Mouse (Mus musculus): ENCODE data around the gene Sh3bp5l.
A peak's percentile ranks its signal among the peaks of the same experiment; 100 is the strongest.
"Not testable (repeated sequence)": the region's sequence is repeated elsewhere in the genome, so short reads cannot be mapped to it uniquely, and the experiment has no call there.

Sh3bp5l gene

DNA sequence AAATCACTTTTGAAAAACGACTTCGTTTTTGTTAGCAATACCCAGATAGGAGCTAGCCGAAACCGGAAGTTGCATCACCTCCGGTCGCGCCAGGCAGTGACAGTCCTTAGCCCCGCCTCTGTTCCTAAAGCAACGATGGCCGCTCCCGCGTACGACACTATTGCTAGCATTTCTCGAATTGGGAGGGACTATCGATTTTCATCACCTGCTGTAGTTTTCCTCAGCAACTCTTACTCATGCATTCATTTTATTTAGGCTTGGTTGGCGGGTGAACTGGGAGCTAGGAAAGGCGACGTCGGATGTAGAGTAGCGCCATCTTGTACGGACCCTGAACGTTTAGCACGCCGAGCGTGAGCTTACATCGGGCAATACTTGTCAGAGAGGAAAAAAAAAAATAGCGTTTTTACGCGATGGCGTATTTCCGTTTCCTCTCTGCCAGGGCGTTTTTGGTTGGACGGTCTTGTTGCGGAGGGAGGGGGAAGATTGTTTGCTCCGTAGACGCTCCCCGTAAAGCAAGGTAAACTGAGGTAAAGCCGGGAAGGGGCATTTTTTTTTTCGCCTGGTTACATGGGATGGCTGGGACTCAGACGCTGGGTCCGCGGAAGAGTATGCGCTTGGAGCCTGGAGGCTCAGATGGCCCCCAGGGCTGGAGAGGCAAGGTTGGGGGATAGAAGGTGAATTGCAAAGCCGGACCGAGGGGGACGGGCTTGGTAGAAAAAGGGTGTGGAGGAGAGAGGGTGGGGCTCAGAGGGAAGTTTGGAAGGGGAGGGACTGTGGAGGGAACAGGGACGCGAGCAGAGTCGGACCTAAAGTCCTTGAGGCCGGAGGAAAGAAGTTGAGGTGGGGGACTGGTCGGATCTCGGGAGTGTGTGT, at the start of gene Sh3bp5l, which contains the start of gene Zfp672:
Sh3bp5l (plus strand) TSS at position 449 of the 873 bp plus-strand sequence.
Zfp672 (minus strand) TSS at position 64 of the 873 bp plus-strand sequence.
- peak; percentile 76 for DNase-seq (ENCODE audit: low spot score)

DNA sequence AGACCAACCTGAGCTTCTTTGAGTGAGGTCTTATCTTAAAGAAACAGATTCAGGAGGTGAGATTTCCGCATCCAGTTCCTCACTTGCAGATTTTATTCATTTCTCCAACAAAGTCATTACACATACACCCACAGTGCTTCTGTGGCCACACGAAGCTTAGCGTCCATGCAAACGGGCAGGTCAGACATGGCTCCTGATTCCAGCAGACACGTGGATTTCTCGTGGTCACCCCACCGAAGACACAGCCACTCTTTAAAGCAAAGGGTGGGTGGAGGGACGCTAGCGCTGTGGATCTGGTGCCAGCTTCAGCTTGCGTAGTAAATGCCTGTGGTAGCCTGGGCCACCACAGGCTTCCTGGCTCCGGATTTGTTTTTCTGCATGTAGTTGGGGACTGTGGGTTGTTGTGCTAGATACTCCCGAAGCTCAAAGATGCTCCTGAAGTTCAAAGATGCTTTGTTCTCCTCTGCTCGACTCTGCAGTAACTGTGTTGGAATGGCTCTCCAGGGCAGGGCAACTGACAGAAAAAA, 48.5 kb upstream of the Sh3bp5l start:
- DNase-seq (ENCODE audit: low spot score) = no peak

- DNase-seq (ENCODE audit: low spot score) = no peak
Observed at GRCm38 (mm10) chr11:58282518-58282917, 48.0 kb upstream of the Sh3bp5l start.

DNA sequence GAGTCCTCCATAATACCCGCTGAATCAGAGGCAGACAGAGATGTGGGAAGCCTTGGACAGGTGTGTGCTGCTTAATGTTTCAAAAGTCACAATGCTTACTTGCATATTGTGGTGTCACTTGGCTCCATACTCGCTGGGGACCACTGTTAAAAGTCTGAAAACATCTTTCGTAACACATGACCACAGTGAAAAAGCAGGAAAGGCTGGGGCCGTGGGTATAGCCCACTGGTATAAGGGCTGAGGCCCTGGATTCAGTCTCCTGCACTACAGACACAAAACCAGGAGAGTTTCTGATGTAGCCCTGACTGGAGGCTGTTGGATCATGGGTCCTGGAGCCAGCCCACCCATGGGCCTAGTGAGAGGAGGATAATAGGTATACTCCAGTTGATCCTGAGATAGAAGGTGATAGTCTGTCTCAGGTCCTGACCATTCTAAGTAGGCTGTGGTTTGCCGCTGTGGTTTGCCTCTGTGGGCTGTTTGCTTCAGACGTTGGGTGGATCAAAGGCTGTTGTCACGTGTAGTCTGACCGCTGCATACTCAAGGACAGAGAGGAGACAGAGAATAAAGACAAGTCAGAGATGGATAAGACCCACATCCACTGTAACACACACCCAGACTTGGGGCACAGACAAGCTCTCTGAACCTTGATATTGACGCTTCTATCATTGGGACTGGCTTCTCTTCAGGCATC, 40.4 kb upstream of the Sh3bp5l start:
- DNase-seq (ENCODE audit: low spot score) = no peak

GRCm38 (mm10) chr11:58290812-58291211, 39.7 kb upstream of the Sh3bp5l start:
- no peak for DNase-seq (ENCODE audit: low spot score)

DNA sequence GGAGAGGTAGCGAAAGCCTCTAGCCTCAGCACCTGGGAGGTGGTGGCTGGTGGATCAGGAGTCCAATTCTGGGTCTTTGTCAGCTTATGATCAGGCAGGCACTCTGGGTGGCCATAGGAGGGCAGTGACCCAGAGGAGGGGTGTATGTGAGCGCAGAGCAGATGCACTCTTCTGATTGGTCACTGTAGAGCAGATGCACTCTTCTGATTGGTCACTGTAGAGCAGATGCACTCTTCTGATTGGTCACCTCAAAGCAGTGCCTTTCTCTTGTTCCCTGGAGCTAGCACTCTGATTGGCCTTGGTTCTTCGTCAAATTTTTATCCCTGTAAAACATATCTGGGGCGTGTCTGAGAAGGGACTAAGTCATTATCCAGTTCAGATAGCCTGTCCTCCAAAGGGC, 37.7 kb upstream of the Sh3bp5l start:
- DNase-seq (ENCODE audit: low spot score) = no peak

DNA sequence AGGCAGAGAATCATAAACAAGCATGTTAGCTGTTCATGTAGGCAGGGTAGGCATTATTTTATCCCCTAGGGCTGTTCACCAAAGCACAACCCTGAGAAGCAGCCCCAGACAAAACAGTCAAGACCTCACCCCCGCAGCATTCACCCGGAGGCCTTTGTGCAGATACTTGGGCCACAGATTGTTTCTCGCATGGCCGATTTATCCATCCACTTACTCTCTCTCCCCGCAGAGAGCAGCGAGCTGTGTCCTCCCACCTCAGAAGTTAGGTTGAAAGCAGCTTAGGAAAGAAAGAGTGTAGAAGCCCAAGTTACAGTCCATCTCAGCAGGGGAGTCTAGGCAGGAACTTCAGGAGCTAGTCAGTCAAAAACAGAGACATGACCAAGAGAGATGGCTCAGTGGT, 33.1 kb upstream of the Sh3bp5l start:
- no peak for DNase-seq (ENCODE audit: low spot score)

DNA sequence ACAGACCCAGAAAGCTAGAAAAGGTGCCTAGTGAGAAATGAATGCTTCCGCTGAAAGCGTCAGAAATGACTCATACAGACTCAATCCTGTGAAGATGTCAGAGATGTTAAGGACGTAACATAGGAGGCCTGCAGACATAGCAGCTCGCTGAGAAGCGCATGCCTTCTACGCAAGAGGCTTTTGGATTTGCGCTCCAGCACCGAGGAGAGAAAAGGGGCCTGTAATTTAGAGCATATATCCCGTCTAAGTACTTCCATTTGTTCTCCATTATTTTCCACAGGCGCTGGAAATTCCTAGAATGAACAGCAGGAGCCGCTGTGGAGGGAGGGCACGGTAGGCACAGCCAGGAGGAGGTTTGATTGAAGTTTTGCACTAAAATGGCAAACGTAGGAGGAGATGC, 29.5 kb upstream of the Sh3bp5l start:
- peak; percentile 43 for DNase-seq (ENCODE audit: low spot score)

DNA sequence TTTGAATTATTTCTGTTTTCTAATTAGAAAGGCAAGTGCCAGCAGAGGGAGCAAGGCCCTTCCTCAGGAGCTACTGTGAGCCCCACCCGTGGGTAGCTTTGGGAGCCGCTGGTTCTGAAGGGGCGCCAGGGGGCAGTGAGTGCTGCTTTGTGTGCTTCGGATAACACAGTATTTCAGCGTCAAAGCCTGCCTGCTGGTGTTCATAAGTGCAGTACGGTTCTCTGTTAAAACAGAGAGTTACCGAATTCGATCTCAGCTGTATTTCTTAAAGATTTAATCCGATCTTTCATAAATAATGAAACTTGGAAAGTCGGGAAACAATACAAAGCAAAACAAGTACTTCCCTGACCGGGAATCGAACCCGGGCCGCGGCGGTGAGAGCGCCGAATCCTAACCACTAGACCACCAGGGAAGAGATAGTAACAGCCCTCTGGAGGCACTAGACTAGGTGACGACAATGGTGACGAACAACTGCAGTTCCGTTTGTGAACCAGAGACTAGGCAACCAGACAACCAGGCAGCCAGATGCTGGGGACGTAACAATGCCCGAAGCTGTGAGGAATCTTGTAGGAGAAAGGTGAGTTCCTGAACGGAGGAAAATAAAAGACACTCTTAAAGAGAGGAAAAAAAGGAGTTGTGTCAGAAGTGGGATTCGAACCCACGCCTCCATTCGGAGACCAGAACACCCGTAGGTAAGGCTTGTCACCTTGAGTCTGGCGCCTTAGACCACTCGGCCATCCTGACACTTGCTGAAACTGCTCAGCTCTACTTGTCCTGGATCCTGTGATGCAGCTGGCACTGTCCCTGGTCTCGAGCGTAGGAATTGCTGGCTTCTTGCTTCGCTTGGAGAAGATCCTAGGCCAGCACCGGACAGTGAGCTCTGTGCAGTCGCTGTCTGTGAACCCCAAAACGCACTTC, 28.4 kb upstream of the Sh3bp5l start:
- DNase-seq (ENCODE audit: low spot score) = peak; percentile 100

GRCm38 (mm10) chr11:58302774-58303445, 27.6 kb upstream of the Sh3bp5l start:
- no peak for DNase-seq (ENCODE audit: low spot score)

DNA sequence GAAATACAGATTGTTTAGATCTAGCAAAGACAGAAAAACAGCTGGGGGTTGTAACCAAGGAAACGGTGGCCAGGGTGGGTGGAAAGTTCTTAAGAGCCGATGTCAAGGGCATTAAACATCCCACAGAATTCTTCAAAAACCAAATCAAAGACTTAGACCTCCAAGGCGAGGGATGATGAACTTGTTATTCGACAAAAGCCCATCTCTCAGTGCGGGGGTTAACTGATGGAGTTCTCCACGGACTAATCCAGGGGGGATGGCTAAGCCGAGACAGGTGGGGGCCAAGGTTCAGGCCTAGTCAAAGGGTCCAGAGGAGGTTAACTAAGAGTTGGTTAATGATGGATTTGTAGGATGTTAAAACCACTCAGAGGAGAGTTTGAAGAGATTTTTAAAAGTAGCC, 26.9 kb upstream of the Sh3bp5l start:
- DNase-seq (ENCODE audit: low spot score) = no peak

GRCm38 (mm10) chr11:58305299-58305698, 25.2 kb upstream of the Sh3bp5l start:
- not testable (repeated sequence) for DNase-seq (ENCODE audit: low spot score)

- peak; percentile 70 for DNase-seq (ENCODE audit: low spot score)
Observed at GRCm38 (mm10) chr11:58306860-58307308, 23.6 kb upstream of the Sh3bp5l start, which contains the start of gene Zfp692. TSS of gene Zfp692 (plus strand) at chr11:58307069.

DNA sequence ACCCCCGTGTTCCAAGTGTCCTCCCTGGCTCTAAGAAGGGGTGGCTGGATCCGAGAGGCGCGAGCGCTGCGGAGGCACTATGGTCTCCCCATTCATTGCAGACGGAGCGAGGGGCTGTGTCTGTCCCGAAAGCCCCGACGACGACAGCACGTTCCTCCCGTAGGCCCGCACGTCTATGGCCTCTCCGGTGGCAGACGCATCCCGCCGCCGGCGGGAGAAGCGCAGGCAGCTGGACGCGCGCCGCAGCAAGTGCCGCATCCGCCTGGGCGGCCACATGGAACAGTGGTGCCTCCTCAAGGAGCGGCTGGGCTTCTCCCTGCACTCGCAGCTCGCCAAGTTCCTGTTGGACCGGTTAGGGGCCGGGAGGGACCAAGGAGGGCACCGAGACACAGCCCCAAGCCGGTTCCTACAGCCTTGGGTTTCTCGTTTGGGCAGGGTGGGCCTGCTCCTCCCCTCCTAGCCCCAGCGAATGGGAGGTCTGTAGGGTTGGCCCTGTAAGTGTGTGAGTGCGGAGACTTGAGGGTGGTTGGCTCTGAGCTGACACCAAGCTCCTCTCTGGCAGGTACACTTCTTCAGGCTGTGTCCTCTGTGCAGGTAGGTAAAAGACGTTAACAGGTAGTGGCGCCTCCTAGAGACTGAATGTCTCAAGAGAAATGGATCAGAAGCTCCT, 23.0 kb upstream of the Sh3bp5l start:
- peak; percentile 47 for DNase-seq (ENCODE audit: low spot score)

- DNase-seq (ENCODE audit: low spot score) = no peak
Observed at GRCm38 (mm10) chr11:58308661-58309060, 21.9 kb upstream of the Sh3bp5l start.

- no peak for DNase-seq (ENCODE audit: low spot score)
Observed at GRCm38 (mm10) chr11:58314069-58314468, 16.5 kb upstream of the Sh3bp5l start.

- no peak for DNase-seq (ENCODE audit: low spot score)
Observed at GRCm38 (mm10) chr11:58315536-58316168, 14.9 kb upstream of the Sh3bp5l start.

DNA sequence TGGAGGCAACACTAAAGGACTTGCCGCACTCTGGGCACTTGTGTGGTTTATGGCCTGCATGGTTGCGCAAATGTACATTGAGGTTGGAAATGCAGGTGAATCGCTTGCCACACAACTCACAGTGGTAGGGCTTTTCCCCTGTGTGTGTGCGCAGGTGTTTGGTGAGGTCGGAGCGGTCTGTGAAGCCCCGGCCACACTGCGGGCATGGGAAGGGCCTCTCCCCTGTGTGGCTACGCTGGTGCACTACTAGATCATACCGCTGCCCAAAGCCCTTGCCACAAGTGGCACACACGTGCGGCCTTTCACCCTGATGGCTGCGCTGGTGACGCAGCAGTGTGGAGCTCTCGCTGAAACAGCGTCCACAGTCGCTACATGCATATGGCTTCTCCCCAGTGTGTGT, 14.2 kb upstream of the Sh3bp5l start:
- no peak for DNase-seq (ENCODE audit: low spot score)

DNA sequence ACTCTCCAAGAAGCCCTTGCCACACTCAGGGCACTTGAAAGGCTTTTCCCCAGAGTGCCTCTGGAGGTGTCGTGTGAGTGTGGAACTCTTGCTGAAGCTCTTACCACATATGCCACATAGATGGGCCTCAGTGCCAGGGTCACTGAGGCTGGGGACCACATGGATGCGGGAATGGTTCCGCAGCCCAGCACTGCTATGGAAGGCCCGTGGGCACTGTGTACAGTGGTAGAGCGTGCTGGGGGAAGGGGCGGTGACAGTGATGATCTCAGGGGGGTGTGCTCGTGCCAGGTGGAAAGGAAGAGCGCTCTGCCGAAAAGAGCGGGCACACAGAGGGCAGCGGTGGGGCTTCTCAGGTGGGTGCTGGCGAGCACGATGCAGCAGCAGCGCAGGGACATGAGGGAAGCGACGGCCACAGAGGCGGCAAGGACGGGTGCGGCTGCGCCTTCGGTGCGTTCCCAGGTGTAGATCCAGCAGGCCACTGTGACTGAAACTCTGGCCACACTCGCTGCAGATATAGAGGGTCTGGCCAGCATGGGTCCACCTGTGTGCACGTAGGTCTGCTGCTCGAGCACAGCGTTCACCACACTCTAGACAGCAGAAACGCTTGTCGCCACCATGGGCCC, 13.6 kb upstream of the Sh3bp5l start:
- no peak for DNase-seq (ENCODE audit: low spot score)
